Mouse (Mus musculus) thymus, postnatal 25 days (tissue): ENCODE measurements around the gene Dstyk.
A peak's percentile ranks its signal among the peaks of the same experiment; 100 is the strongest.

Experiments
- DNase-seq: peaks from one replicate; pipeline ENCODE4 v3.0.0; 2022

Gene Dstyk

DNA sequence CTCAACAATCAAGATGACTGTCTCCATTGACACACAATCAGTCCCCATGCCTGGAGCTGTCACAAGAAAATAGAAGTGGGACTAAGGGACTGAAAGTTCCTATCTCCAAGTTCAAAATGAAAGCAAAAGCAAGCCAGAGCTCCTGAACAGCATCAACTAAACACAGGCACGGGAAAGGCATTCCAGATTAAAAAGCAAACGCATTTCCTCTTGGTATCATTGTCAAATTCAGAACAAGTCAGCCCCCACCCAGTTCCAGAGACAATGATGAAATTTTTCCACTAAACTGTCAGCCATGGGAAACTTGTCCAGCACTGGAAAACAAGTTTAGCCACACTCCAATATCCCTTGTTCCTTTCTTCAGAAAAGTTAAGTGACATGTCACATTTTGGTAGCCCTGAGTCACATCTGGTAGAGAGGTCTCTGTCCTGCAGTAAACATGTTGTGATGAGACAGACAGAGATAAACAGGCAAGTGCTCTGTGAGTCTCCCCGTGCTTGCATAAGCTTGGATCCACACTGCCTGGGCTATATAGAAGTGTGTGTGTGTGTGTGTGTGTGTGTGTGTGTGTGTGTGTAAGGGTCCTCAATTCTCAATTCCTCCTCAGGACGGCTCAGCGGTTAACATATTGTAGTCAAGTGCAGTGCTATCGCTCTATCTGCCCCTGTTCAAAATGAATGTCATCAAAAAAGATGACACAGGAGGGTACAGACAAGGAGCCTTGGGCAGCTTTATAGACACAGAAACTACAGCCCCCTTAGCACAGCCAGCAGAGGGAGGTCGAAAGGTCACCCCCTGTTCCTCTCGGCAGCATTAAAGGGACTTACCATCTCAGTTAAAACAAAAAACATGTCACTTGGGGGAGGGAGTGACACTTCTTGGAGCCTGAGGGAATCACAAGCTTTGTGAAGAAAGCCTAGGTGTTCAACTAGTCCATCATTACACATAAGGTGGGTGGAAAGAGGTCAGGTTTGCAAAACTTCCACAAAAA, 28.2 kb upstream of the Dstyk start:
- DNase-seq, result no peak

DNA sequence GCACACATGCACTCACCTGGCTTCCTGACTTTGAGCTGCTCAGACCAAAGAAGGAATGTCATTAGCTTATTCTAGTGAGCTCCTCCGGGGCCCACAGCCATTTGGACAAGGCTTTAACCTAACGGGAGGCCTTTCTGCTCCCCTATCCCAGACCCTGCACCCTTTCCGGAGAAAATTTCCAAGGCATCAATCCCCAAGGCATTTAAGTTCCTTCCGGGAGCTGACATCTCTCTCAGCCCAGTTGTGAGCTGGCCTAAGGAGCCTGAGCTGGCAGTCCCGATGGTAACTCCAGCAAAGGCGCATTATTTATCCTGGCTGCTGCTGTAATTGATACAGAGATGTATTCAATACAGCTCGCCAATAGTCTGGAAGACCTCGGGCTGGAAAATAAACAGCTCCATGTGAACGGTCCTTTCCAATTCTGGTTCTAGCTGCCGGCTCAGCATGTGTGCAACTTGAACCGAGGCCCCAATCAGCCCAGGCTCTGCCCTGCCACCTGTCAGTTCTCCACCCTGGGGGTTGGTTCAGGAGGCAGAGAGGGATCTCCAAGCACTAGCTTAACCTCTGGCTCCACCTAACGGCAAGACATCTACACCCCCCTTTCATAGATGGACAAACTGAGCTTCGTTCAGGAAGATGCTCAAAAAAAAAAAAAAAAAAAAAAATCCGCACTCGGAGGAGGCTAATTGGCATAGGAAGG, 27.3 kb upstream of the Dstyk start:
- peak; percentile 45 for DNase-seq

- DNase-seq, result peak; percentile 33
These were observed 26.4 kb upstream of the Dstyk start, which contains the start of gene Tmcc2 for GRCm38 (mm10) chr1:132390691-132391579. Tmcc2 (minus strand) TSS chr1:132391281.

DNA sequence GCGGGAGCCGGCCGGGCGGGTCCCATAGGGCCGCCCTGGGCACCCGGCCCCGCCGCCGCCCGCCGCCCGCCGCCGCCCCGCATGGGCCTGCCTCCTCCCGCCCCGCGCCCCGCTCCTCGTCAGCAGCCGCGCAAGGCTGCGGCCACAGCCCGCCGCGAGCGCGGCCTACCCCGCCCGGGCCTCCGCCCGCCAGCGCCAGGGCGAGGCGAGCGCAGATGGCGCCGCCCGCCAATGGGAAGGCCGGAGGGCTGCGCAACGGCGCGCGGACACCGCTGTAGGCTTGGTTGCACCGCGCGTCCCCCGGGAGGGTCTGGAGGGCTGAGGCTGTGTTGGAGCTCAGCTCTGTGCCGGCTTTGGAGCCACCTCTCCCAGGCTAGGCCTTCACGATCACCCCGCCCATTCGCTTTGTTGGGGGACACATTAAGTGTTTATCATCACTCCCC, 25.8 kb upstream of the Dstyk start:
- peak; percentile 36 for DNase-seq

GRCm38 (mm10) chr1:132392872-132393271, 24.5 kb upstream of the Dstyk start:
- no peak for DNase-seq

DNA sequence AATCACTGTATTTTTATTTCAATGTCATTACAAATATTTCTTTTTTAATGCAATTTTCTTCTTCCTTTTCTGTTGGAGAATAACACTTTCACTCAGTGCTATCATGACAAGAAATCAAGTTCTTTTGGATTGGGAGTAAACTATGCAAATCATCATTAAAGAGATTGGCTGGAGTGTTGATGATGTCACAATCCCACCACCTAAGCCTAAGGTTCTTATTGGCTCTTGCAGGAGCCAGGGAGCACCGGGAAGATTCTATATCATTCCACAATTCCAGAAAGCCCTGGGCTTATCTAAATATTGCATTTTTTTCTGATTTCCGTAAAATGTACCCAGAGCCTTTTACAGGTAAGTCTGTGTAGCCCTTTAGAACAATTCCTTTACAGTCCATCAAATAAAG, 20.6 kb upstream of the Dstyk start:
- DNase-seq, result no peak

- DNase-seq, result no peak
These were observed 16.8 kb upstream of the Dstyk start for GRCm38 (mm10) chr1:132400538-132400937.

DNA sequence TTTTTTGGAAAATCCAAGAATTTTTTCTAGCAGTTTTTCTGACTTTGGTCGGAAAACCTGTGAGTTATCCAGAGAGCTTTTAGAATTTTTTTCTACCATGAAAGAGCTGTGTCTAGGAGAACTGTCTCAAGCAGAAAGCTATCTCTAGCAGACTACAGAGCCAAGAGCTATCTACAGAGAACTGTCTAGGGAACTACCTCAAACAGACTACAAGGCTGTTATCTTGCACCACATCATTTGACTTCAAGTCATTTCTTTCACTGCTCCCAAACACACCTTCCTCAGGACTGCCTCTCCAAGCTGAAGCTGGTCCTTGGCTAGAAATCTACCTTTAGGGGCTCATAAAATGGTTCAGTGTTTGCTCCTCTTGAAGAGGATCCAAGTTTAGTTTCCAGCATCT, 15.5 kb upstream of the Dstyk start:
- no peak for DNase-seq

- no peak for DNase-seq
These were observed 6.7 kb upstream of the Dstyk start for GRCm38 (mm10) chr1:132410657-132411056.

DNA sequence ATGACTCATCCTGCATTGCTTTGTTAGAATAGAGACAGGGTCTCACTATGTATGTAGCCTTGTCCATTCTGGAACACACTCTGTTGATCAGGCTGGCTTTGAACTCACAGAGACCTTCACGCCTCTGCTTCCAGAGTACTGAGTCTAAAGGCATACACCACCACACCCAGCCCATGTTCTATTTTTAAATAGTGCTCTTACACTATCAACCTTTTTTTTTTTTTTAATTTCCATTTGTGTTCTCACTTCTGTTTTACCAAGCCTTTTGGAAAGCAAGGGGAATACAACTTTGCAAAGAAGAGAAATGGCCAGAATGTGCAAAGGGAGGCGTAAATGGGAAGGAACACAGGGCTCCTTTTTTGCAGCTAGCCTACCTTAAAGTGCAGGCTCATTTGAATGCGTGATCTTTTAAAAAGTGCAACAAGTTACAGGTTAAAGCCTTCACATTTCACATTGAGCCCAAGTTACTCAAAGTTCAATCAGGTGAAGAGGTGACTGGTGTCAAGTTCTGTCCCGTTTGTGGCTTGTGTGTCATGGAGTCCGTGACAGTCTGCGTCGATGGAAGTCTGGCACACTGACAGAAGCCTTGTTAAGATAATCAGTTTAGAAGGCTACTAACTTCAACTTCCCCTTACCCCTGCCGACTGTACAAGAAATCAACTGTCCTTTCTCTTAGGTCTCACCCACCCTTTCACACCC, 962 bp upstream of the Dstyk start:
- no peak for DNase-seq

- no peak for DNase-seq
These were observed 438 bp upstream of the Dstyk start for GRCm38 (mm10) chr1:132416943-132417290.

DNA sequence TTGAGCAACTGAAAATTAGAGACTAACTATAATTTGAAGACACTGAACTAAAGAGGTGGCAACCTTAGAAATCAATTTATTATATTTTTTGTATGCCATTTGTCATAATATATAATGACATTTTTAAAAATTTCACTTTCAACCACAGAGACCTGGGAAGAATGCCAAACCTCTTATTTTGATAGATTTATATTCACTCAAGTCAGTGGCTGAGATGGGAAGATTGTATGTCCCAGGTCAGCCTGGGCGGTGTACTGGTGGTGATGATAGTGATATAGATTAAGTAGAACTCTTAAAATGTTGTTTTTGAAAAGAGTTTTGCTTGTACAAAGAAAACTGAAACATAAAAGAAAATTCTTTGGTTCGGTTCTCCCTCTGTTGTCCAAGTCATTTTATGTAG, 2.9 kb downstream of the Dstyk start:
- DNase-seq, result no peak

DNA sequence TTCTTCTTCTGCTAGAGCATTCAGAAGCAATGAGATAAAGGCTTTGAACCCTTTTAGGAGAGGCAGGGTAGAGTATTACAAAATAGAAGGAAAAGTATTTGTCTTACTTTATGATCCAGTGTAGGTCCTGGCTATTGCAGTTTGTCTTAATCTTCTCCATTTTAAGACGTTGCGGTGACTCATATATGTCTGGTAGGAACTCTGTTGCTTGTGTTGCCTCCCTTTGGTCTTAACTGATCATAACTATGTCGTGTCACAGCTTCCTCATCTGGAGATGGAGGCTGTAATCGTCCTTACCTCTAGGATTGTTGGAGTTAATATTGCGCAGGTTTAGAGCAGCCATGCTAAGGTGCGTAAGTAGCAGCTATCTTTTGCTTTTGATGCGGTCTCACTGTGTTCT, 3.3 kb downstream of the Dstyk start:
- no peak for DNase-seq

DNA sequence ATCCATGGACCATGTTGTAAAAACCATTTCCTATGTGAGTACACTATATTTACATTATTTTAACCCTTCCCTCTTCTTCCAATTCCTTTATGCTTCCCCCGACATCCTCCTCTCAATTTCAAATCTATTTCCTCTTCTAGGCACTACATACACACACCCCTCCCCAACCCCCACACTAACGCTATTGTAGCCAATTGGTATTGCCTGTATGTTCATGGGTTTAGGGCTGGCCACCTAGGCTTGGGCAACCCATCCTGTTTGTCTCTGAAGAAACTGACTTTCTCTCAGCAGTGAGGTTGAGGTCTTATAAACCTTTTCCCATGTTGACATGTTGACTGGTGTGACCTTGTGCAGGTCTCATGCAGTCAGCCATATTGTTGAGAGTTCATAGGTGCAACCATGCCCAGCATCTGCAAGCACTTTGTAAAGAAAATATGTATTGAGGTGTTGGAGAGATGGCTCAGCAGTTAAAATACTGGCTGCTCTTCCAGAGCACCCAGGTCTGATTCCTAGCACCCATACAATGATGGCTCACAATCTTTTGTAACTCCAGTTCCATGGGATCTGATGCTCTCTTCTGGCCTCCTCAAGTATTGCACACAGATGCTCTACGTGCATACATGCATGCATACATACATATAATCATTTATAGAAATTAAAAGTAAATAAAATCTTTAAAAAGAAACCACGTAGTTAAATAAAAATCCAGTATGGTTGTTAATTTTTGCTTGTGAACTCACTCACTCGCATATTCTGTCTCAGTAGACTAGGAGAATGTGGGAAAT, 5.7 kb downstream of the Dstyk start:
- no peak for DNase-seq

DNA sequence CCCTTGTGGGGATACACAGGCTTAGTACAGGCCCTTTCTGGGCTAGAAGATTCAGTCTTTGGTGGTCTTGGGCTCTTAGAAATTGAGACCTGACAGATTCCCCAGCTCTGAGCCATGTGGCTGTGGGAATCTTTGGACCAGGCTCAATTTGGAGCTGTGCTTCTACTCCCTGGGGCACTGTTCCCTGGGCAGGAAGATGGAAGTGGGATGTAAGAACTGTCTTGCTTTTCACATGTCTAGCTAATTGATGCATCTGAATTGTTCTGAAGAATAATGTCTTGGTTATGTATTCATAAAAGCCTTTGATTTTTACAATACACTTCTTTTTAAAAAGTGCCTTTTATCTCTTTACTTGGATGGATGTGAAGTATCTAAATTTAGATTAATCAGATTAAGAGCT, 8.2 kb downstream of the Dstyk start:
- DNase-seq, result no peak

GRCm38 (mm10) chr1:132430818-132431217, 13.5 kb downstream of the Dstyk start:
- DNase-seq, result no peak

- DNase-seq, result no peak
These were observed 14.4 kb downstream of the Dstyk start for GRCm38 (mm10) chr1:132431716-132432115.

DNA sequence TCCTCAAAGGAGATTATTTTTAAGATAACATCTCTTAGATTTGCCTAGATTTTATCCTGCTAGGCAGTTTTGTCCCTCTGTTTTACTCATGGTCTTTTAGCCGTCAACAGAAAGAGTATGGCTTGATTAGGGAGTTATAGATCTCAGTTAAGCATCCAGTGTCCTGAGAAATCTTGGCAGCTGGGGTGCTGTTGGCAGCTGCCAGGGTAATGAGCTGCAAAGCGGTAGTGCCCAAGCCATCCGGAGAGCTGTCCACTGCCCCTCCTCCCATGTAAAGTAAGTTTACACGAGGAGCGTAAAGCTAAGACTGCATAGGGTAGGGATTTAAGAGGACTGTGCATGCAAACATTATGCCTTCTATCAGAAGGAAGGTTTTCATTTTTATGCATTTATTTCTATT, 16.0 kb downstream of the Dstyk start:
- DNase-seq, result no peak

- DNase-seq, result no peak
These were observed 16.7 kb downstream of the Dstyk start for GRCm38 (mm10) chr1:132434032-132434431.

DNA sequence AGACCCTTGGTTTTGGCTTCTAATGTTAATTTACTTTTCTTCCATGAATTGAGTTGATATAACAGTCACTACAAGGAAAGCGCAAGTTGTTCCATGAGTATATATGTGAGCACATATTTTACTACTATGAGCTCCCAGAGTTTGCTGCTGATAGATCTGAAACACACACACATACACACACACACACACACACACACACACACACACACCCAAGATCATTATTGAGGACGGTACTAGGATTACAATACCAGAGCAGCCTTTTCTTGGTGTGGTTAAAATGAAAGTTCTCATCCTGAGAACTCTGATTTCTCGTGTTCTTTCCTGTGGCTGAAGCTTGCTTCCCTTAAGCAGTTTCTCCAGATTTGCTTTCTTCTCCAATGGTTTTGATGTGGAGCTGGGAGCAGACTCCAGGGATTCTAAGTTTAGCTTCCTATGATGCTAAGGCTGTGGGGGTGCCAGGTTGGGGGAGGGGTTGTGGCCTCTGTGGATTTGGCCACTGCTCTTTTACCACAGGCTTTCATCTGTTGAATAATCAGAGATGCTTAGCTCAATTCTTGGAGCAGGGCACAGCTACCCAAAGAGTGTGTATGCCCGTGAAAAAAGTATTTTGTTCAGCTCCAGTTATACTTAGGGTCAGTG, 19.1 kb downstream of the Dstyk start:
- no peak for DNase-seq

DNA sequence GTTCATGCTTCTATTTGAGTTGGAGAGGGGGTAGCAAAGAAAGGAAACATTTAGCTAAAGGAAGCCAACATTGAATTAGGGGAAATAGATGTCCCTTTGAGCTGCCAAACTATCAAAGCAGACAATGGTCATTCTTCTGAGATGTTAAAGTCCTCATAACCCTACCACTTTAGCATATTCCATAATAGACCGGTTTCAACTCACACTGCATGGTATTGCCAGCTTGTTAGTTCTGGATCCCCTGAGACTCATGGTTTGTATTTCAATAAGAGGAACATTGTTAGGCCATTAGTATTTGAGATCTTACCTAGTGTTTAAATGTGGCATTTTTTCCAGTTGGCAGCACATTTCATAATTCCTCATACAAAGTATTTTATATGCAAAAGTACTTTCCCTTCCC, 19.6 kb downstream of the Dstyk start:
- DNase-seq, result no peak
